Mouse (Mus musculus): ENCODE data around the gene Pex11g. TPM values are rescaled to one million over a fixed set of nuclear protein-coding genes. Genes with fewer than 3 reads are reported as not detected.

Pex11g gene
- polyA plus RNA-seq, 1 experiment from 2014 or later: 2.3 TPM

DNA sequence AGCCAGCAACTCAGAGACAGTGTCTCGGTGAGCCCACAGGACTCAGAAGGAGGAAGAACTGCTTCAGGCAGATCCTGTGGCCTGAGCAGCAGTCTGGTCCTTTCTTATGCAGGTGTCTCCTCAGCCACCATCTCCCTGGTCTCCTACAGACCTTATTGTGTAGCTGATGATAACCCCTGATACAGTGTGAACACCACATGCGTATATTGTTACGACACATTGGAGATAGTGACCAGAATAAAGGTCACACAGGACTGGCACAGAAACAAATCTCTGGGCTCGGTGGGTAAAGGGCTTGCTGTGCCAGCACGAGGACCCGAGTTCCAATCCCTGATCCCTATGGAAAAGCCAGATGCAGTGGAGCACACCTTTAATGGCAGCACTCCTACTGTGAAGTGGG is 51.8 kb downstream of the Pex11g start:
- WGBS (ENCODE audit: missing documents): 96% methylated on average over 6 of the region's 6 CpGs
- H3K36me3 ChIP-seq (ENCODE audit: inconsistent target): no peaks in the 10 kb centered on the region
- H3K27ac ChIP-seq: no peak overlapping the region
- no peak overlapping the region for H3K4me3 ChIP-seq (ENCODE audit: inconsistent target)
- H3K79me2 ChIP-seq (ENCODE audit: inconsistent target): no peaks in the 10 kb centered on the region

DNA sequence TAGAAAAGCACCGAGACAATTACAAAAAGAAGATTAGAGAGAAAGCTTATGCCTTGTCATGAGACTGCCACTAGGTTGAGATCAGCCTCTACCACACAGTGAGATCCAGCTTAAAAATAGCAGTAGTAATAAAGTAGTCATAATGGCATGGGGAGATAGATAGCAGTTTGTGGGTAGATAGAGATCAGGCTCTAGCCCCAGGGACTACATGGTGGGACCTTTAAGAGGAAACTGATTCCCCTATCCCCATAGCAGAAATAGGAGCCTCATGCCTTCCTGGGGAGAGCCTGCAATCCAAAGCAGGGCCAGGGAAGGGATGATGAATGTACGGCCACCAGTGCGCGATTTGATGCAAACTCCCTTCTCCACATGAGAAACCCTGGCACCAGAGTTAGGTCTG is 52.2 kb downstream of the Pex11g start:
- H3K27ac ChIP-seq: no peak overlapping the region
- 96% methylated on average over 4 of the region's 4 CpGs for WGBS (ENCODE audit: missing documents)
- H3K4me3 ChIP-seq (ENCODE audit: inconsistent target): no peak overlapping the region
- no peaks in the 10 kb centered on the region for H3K79me2 ChIP-seq (ENCODE audit: inconsistent target)
- H3K36me3 ChIP-seq (ENCODE audit: inconsistent target): no peaks in the 10 kb centered on the region

DNA sequence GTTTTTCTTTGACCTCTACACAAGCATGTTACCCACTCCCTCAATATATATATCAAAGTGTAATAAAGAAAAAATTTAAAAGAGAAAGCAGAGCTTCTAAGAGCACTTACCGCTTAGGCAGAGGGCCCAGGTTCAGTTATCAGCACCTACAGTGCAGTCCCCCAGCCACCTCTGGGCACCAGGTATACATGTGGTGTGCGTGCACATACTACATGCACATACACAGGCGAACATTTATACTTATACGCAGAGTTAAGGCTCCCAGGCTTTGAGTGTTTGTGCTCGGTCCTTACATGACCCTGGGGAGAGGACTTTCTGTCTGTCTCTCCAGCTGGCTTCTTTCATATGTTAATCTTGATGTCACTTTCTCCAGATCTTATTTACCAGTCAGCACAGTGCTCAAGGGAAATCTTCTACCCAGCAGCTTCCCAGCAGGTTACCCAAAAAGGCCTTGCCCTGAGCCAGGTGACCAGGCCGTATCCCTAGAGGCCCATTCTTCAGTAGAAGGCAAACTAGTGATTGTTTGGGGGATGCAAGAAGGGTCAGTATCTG is 52.8 kb downstream of the Pex11g start:
- 93% methylated on average over 6 of the region's 6 CpGs for WGBS (ENCODE audit: missing documents)
- Histone ChIP-seq H3K79me2 (ENCODE audit: inconsistent target) (no peaks in the 10 kb centered on the region), H3K36me3 (ENCODE audit: inconsistent target) (no peaks in the 10 kb centered on the region), H3K4me3 (ENCODE audit: inconsistent target) (no peak overlapping the region), H3K27ac (no peak overlapping the region)

DNA sequence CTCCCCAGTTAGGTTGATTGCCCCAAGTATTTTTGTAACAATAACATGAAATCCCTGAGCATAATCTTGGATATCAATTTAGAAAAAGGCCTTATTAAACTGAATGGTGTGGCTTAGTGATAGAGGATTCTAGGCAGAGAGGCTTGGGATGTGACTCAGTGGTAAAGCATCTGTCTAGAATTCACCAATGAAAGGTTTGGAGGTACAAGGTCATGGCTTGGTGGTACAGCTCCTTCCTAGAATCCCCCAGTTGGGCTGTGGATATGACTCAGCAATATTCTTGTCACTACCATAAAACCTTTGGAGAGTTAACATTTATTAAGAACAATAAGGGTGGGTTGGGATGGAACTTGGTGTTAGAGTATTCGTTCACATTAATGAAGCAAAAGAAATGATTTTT is 54.7 kb downstream of the Pex11g start:
- Histone ChIP-seq H3K4me3 (ENCODE audit: inconsistent target) (no peak overlapping the region), H3K27ac (no peak overlapping the region), H3K79me2 (ENCODE audit: inconsistent target) (no peaks in the 10 kb centered on the region), H3K36me3 (ENCODE audit: inconsistent target) (no peaks in the 10 kb centered on the region)
- WGBS (ENCODE audit: missing documents): 100% methylated on average over 1 of the region's 1 CpGs

DNA sequence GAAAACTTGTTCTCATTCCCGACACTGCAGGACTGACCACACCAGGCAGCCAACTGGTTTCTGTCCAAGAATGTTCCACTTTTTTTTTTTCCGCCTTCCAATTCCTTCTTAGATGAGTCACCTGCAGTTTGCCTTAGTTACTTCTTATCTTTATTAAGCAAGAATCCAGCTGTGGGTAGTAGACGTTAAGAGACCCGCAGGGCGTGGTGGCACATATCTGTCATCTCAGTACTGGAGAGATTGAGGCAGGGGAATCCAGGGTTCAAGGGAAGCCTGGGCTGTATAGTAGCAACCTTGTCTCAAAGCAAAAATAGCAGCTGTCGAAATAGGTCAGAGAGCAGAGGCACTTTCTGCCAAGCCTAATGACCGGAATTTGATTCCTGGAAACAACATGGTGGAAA is 55.6 kb downstream of the Pex11g start:
- Histone ChIP-seq H3K27ac (no peak overlapping the region), H3K4me3 (ENCODE audit: inconsistent target) (no peak overlapping the region), H3K79me2 (ENCODE audit: inconsistent target) (no peaks in the 10 kb centered on the region), H3K36me3 (ENCODE audit: inconsistent target) (no peaks in the 10 kb centered on the region)
- 95% methylated on average over 7 of the region's 7 CpGs for WGBS (ENCODE audit: missing documents)

DNA sequence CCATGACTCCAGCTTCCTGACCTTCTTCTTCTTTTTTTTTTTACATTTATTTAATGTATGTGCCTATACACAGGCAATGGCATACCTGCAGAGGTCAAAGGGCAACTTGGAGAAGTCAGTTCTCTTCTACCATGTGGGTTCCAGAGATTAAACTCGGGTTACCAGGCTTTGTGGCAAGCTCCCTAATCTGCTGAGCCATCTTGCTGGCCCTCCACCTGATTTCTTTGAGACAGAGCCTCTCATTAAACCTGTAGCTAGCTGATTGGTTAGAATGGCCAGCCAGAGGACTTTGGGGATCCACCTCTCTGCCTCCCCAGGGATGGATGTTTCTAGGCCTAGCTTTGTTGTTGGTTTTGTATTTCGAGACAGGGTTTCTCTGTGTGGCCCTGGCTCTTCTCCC is 56.4 kb downstream of the Pex11g start:
- H3K4me3 ChIP-seq (ENCODE audit: inconsistent target): no peak overlapping the region
- H3K36me3 ChIP-seq (ENCODE audit: inconsistent target): no peaks in the 10 kb centered on the region
- H3K27ac ChIP-seq: no peak overlapping the region
- 89% methylated on average over 2 of the region's 2 CpGs for WGBS (ENCODE audit: missing documents)
- H3K79me2 ChIP-seq (ENCODE audit: inconsistent target): no peaks in the 10 kb centered on the region

DNA sequence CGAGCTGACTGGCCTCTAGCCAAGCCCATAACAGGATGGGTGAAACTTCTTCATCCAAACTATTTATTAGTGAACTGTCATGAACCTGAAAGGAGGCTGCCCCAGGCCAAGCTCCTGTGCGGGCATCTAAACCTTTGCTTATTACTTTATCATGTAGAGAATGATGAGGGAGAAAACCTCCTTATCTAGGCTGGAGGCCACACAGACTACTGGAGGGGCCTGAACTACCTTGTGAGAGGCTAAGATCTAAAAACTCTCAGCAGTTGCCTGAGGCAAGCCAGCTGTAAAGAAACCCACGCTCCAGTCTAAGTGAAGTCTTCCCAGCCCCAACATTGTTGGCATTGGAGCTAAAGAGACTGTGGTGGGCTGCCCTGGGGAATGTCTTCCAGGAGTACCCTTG is 60.1 kb downstream of the Pex11g start:
- Histone ChIP-seq H3K79me2 (ENCODE audit: inconsistent target) (no peaks in the 10 kb centered on the region), H3K27ac (no peak overlapping the region), H3K36me3 (ENCODE audit: inconsistent target) (no peaks in the 10 kb centered on the region), H3K4me3 (ENCODE audit: inconsistent target) (no peak overlapping the region)
- WGBS (ENCODE audit: missing documents): 98% methylated on average over 3 of the region's 3 CpGs

Other genes with a start within 250 kb of the Pex11g start
- 10.0 to 11.5 TPM (median 10.0 TPM) in 3 replicates for gene Insr, start 188.1 kb downstream of the Pex11g start, polyA plus RNA-seq (2018)
- 0.19 to 0.32 TPM in 2 of 3 replicates, not detected in the other for gene A430078G23Rik, start 114.3 kb downstream of the Pex11g start, polyA plus RNA-seq (2018)
- 2.2 to 3.5 TPM (median 2.2 TPM) in 3 replicates for gene Arhgef18, start 74.7 kb downstream of the Pex11g start, polyA plus RNA-seq (2018)
- not detected in 3 replicates for gene Tex45, start 3.2 kb upstream of the Pex11g start, polyA plus RNA-seq (2018)
- 7.9 to 23.2 TPM (median 13.3 TPM) in 3 replicates for gene Zfp358, start 25.5 kb upstream of the Pex11g start, polyA plus RNA-seq (2018)
- 50.2 to 92.5 TPM (median 73.4 TPM) in 3 replicates for gene Mcoln1, start 32.8 kb upstream of the Pex11g start, polyA plus RNA-seq (2018)
- 10.2 to 19.0 TPM (median 11.7 TPM) in 3 replicates for gene Pnpla6, start 47.7 kb upstream of the Pex11g start, polyA plus RNA-seq (2018)
- gene C330021F23Rik, start 100.3 kb upstream of the Pex11g start, polyA plus RNA-seq (2018): not detected in 3 replicates
- 0.52 to 1.1 TPM in 2 of 3 replicates, not detected in the other for gene Camsap3, start 119.6 kb upstream of the Pex11g start, polyA plus RNA-seq (2018)
- 26.9 to 29.7 TPM (median 28.8 TPM) in 3 replicates for gene Xab2, start 153.6 kb upstream of the Pex11g start, polyA plus RNA-seq (2018)
- 35.9 to 49.5 TPM (median 43.3 TPM) in 3 replicates for gene Pet100, start 153.9 kb upstream of the Pex11g start, polyA plus RNA-seq (2018)
- gene Pcp2, start 157.9 kb upstream of the Pex11g start, polyA plus RNA-seq (2018): not detected in 3 replicates
- 121 to 243 TPM (median 173 TPM) in 3 replicates for gene Stxbp2, start 163.3 kb upstream of the Pex11g start, polyA plus RNA-seq (2018)
- not detected in 3 replicates for gene Retn, start 188.1 kb upstream of the Pex11g start, polyA plus RNA-seq (2018)
- gene Mcemp1, start 198.1 kb upstream of the Pex11g start, polyA plus RNA-seq (2018): 0.22 to 0.92 TPM (median 0.34 TPM) in 3 replicates
- gene Fcor, start 204.7 kb upstream of the Pex11g start, polyA plus RNA-seq (2018): 1.5 to 1.9 TPM in 2 of 3 replicates, not detected in the other
- 7.0 to 10.2 TPM (median 7.1 TPM) in 3 replicates for gene Trappc5, start 208.6 kb upstream of the Pex11g start, polyA plus RNA-seq (2018)
- not detected in 3 replicates for gene Fcer2a, start 226.5 kb upstream of the Pex11g start, polyA plus RNA-seq (2018)

Measured in macrophage (primary cell).